Mouse (Mus musculus) brain, adult 10 weeks (tissue): ENCODE measurements around the gene Nox3. TPM values are rescaled to one million over a fixed set of nuclear protein-coding genes. Genes with fewer than 3 reads are reported as not detected.

Experiments
- polyA plus RNA-seq: library from polyadenylated mRNA; stranded (reverse); fragments of 350-450 nt; fragmentation: Illumina TruSeq; extraction: RNeasy Lipid Tissue Mini Kit (QIAGEN cat#74804); gene quantifications from one replicate; pipeline ENCODE4 v1.2.3, GENCODE M21; 2015; ENCODE audit warnings: low read depth, low replicate concordance

Nox3 gene
- polyA plus RNA-seq: not detected

DNA sequence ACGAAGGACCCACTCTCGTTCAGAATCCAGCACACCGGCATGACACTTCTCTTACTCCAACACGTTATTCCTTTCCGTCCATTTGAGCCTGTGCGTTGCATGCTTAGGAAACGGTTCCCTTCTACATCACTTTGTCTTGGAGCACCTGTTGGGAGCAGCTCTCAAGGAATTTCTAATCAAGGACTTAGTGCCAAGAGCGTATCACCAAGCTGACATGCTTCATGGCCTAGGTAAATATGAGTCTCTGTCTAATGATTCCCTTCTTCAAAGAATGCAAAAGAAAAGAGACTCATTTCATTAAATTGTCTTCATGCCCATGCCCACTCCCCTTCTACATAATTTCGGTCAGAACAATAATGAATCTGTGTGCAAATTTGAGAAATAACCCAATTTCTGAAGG, at the start of gene Nox3:
Nox3 (minus strand) TSS at position 101 of the 400 bp plus-strand sequence.

Other genes with a start within 250 kb of the Nox3 start
- not detected for gene Cldn20, start 163.7 kb downstream of the Nox3 start, polyA plus RNA-seq
- 8.6 TPM for gene Tfb1m, start 138.5 kb downstream of the Nox3 start, polyA plus RNA-seq